Mouse (Mus musculus): ENCODE results near the gene Hadha. TPM values are rescaled to one million over a fixed set of nuclear protein-coding genes. Genes with fewer than 3 reads are reported as not detected.

Hadha gene
- polyA plus RNA-seq, 1 experiment from 2014 or later: 129 TPM

- no peak within 1 kb of the TSS for H3K27ac ChIP-seq (ENCODE audit: low read depth, low read length)
- peaks cover 17% of the 10 kb centered on the region for H3K4me1 ChIP-seq (ENCODE audit: control insufficient read depth, insufficient read depth, low read length)
- H3K4me3 ChIP-seq (ENCODE audit: low read depth, low read length): peak within 1 kb of the TSS; percentile 54
- no peaks in the 10 kb centered on the region for H3K36me3 ChIP-seq (ENCODE audit: control insufficient read depth, insufficient read depth, low read length)
- H3K27me3 ChIP-seq (ENCODE audit: control insufficient read depth, insufficient read depth, low read length): peaks cover 74% of the 10 kb centered on the region
- WGBS (ENCODE audit: insufficient replicate concordance): 3% methylated on average over 29 of the region's 29 CpGs
- H3K9me3 ChIP-seq (replicated peaks; ENCODE audit: control insufficient read depth, low read length): no peaks in the 10 kb centered on the region
- no peak for ATAC-seq (replicated peaks; ENCODE audit: insufficient number of reproducible peaks, low FRiP score, low TSS enrichment)
- peak within 1 kb of the TSS; percentile 85 for H3K4me2 ChIP-seq
- peak within 1 kb of the TSS; percentile 4; the same call in 1 of the 2 replicates for H3K9ac ChIP-seq (ENCODE audit: low read depth, low read length)
Observed at GRCm38 (mm10) chr5:30105668-30106300, 49.2 kb downstream of the Hadha start, which contains the start of gene 3110082J24Rik. 3110082J24Rik (minus strand) TSS chr5:30106086.

- ATAC-seq (replicated peaks; ENCODE audit: insufficient number of reproducible peaks, low FRiP score, low TSS enrichment): 0 out of 2 replicates have a peak, but pooled peaks have one; percentile 10
- H3K4me2 ChIP-seq: peak within 1 kb of the TSS; percentile 85
- no peaks in the 10 kb centered on the region for H3K36me3 ChIP-seq (ENCODE audit: control insufficient read depth, insufficient read depth, low read length)
- H3K27ac ChIP-seq (ENCODE audit: low read depth, low read length): no peak within 1 kb of the TSS
- peak within 1 kb of the TSS; percentile 54 for H3K4me3 ChIP-seq (ENCODE audit: low read depth, low read length)
- peak within 1 kb of the TSS; percentile 4; the same call in 1 of the 2 replicates for H3K9ac ChIP-seq (ENCODE audit: low read depth, low read length)
- 1% methylated on average over 65 of the region's 65 CpGs for WGBS (ENCODE audit: insufficient replicate concordance)
- H3K27me3 ChIP-seq (ENCODE audit: control insufficient read depth, insufficient read depth, low read length): peaks cover 67% of the 10 kb centered on the region
- H3K9me3 ChIP-seq (replicated peaks; ENCODE audit: control insufficient read depth, low read length): no peaks in the 10 kb centered on the region
- peaks cover 10% of the 10 kb centered on the region for H3K4me1 ChIP-seq (ENCODE audit: control insufficient read depth, insufficient read depth, low read length)
Observed at GRCm38 (mm10) chr5:30104841-30105667, 49.9 kb downstream of the Hadha start, which contains the start of gene Garem2. Garem2 (plus strand) TSS chr5:30105161.

GRCm38 (mm10) chr5:30104339-30104738 is 50.6 kb downstream of the Hadha start:
- Histone ChIP-seq H3K36me3 (ENCODE audit: control insufficient read depth, insufficient read depth, low read length) (no peaks in the 10 kb centered on the region), H3K27ac (ENCODE audit: low read depth, low read length) (no peak overlapping the region), H3K9ac (ENCODE audit: low read depth, low read length) (no peak overlapping the region), H3K4me1 (ENCODE audit: control insufficient read depth, insufficient read depth, low read length) (peaks cover 10% of the 10 kb centered on the region; the same call in 1 of the 2 replicates), H3K4me2 (peak overlapping the region; percentile 85), H3K27me3 (ENCODE audit: control insufficient read depth, insufficient read depth, low read length) (peaks cover 60% of the 10 kb centered on the region), H3K4me3 (ENCODE audit: low read depth, low read length) (no peak overlapping the region), H3K9me3 (replicated peaks; ENCODE audit: control insufficient read depth, low read length) (no peaks in the 10 kb centered on the region)
- no peak for ATAC-seq (replicated peaks; ENCODE audit: insufficient number of reproducible peaks, low FRiP score, low TSS enrichment)
- 1% methylated on average over 12 of the region's 12 CpGs for WGBS (ENCODE audit: insufficient replicate concordance)

GRCm38 (mm10) chr5:30103340-30103739 is 51.6 kb downstream of the Hadha start:
- H3K27me3 ChIP-seq (ENCODE audit: control insufficient read depth, insufficient read depth, low read length): peaks cover 51% of the 10 kb centered on the region
- H3K9ac ChIP-seq (ENCODE audit: low read depth, low read length): no peak overlapping the region
- 78% methylated on average over 3 of the region's 3 CpGs for WGBS (ENCODE audit: insufficient replicate concordance)
- no peaks in the 10 kb centered on the region for H3K36me3 ChIP-seq (ENCODE audit: control insufficient read depth, insufficient read depth, low read length)
- H3K27ac ChIP-seq (ENCODE audit: low read depth, low read length): no peak overlapping the region
- H3K4me1 ChIP-seq (ENCODE audit: control insufficient read depth, insufficient read depth, low read length): peaks cover 10% of the 10 kb centered on the region; the same call in 1 of the 2 replicates
- no peaks in the 10 kb centered on the region for H3K9me3 ChIP-seq (replicated peaks; ENCODE audit: control insufficient read depth, low read length)
- no peak for ATAC-seq (replicated peaks; ENCODE audit: insufficient number of reproducible peaks, low FRiP score, low TSS enrichment)
- no peak overlapping the region for H3K4me3 ChIP-seq (ENCODE audit: low read depth, low read length)
- H3K4me2 ChIP-seq: no peak overlapping the region

GRCm38 (mm10) chr5:30098260-30098659 is 56.7 kb downstream of the Hadha start:
- 74% methylated on average over 1 of the region's 1 CpGs for WGBS (ENCODE audit: insufficient replicate concordance)
- no peaks in the 10 kb centered on the region for H3K9me3 ChIP-seq (replicated peaks; ENCODE audit: control insufficient read depth, low read length)
- H3K4me3 ChIP-seq (ENCODE audit: low read depth, low read length): no peak overlapping the region
- peaks cover 2% of the 10 kb centered on the region for H3K27me3 ChIP-seq (ENCODE audit: control insufficient read depth, insufficient read depth, low read length)
- no peak overlapping the region for H3K9ac ChIP-seq (ENCODE audit: low read depth, low read length)
- ATAC-seq (replicated peaks; ENCODE audit: insufficient number of reproducible peaks, low FRiP score, low TSS enrichment): no peak
- no peak overlapping the region for H3K4me2 ChIP-seq
- no peaks in the 10 kb centered on the region for H3K4me1 ChIP-seq (ENCODE audit: control insufficient read depth, insufficient read depth, low read length)
- no peak overlapping the region for H3K27ac ChIP-seq (ENCODE audit: low read depth, low read length)
- H3K36me3 ChIP-seq (ENCODE audit: control insufficient read depth, insufficient read depth, low read length): no peaks in the 10 kb centered on the region

GRCm38 (mm10) chr5:30095731-30096130 is 59.2 kb downstream of the Hadha start:
- no peaks in the 10 kb centered on the region for H3K27me3 ChIP-seq (ENCODE audit: control insufficient read depth, insufficient read depth, low read length)
- no peak for ATAC-seq (replicated peaks; ENCODE audit: insufficient number of reproducible peaks, low FRiP score, low TSS enrichment)
- H3K4me1 ChIP-seq (ENCODE audit: control insufficient read depth, insufficient read depth, low read length): no peaks in the 10 kb centered on the region
- H3K9me3 ChIP-seq (replicated peaks; ENCODE audit: control insufficient read depth, low read length): no peaks in the 10 kb centered on the region
- no peak overlapping the region for H3K4me2 ChIP-seq
- no peak overlapping the region for H3K27ac ChIP-seq (ENCODE audit: low read depth, low read length)
- no peak overlapping the region for H3K9ac ChIP-seq (ENCODE audit: low read depth, low read length)
- H3K4me3 ChIP-seq (ENCODE audit: low read depth, low read length): no peak overlapping the region
- H3K36me3 ChIP-seq (ENCODE audit: control insufficient read depth, insufficient read depth, low read length): no peaks in the 10 kb centered on the region
- WGBS (ENCODE audit: insufficient replicate concordance): 61% methylated on average over 6 of the region's 6 CpGs

- no peak for ATAC-seq (replicated peaks; ENCODE audit: insufficient number of reproducible peaks, low FRiP score, low TSS enrichment)
- Histone ChIP-seq H3K36me3 (ENCODE audit: control insufficient read depth, insufficient read depth, low read length) (no peaks in the 10 kb centered on the region), H3K27ac (ENCODE audit: low read depth, low read length) (no peak overlapping the region), H3K9me3 (replicated peaks; ENCODE audit: control insufficient read depth, low read length) (no peaks in the 10 kb centered on the region), H3K4me1 (ENCODE audit: control insufficient read depth, insufficient read depth, low read length) (no peaks in the 10 kb centered on the region), H3K9ac (ENCODE audit: low read depth, low read length) (no peak overlapping the region), H3K4me3 (ENCODE audit: low read depth, low read length) (no peak overlapping the region), H3K27me3 (ENCODE audit: control insufficient read depth, insufficient read depth, low read length) (no peaks in the 10 kb centered on the region), H3K4me2 (no peak overlapping the region)
- 36% methylated on average over 2 of the region's 2 CpGs for WGBS (ENCODE audit: insufficient replicate concordance)
Observed at GRCm38 (mm10) chr5:30094399-30094798, 60.6 kb downstream of the Hadha start.

GRCm38 (mm10) chr5:30092701-30093100 is 62.3 kb downstream of the Hadha start:
- WGBS (ENCODE audit: insufficient replicate concordance): 41% methylated on average over 13 of the region's 13 CpGs
- no peaks in the 10 kb centered on the region for H3K27me3 ChIP-seq (ENCODE audit: control insufficient read depth, insufficient read depth, low read length)
- no peak overlapping the region for H3K9ac ChIP-seq (ENCODE audit: low read depth, low read length)
- peak overlapping the region; percentile 5 for H3K4me2 ChIP-seq
- H3K36me3 ChIP-seq (ENCODE audit: control insufficient read depth, insufficient read depth, low read length): no peaks in the 10 kb centered on the region
- no peak overlapping the region for H3K27ac ChIP-seq (ENCODE audit: low read depth, low read length)
- no peak for ATAC-seq (replicated peaks; ENCODE audit: insufficient number of reproducible peaks, low FRiP score, low TSS enrichment)
- no peak overlapping the region for H3K4me3 ChIP-seq (ENCODE audit: low read depth, low read length)
- H3K9me3 ChIP-seq (replicated peaks; ENCODE audit: control insufficient read depth, low read length): no peaks in the 10 kb centered on the region
- H3K4me1 ChIP-seq (ENCODE audit: control insufficient read depth, insufficient read depth, low read length): no peaks in the 10 kb centered on the region
